Mouse (Mus musculus): ENCODE data around the gene Pcnx2.

The Pcnx2 gene

DNA sequence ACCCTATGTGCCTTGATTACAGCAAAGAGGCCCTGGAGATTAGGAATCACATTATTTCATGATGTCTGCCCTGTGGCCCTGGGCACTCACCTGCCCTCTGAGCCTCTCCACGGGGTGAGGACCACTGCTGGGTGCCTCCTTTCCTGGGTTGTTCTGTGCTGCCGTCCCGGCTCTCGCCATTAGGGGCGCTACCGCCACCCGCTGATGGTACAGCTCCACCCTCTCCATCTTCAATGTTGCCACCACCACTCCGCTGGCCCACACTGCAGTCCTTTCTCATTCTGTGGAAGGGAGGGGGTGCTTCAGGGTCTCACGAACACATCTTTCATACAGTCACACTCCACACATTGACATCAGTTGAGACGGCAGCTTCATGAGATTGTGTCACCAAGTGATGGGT is 139.1 kb downstream of the Pcnx2 start:
- DNase-seq (ENCODE audit: low spot score in 2 of 2) = peak in 1 of 2 experiments; percentile 32

- peak in 1 of 2 experiments; percentile 42 for DNase-seq (ENCODE audit: low spot score in 2 of 2)
These were observed 141.0 kb downstream of the Pcnx2 start for GRCm38 (mm10) chr8:125757106-125757496.

- DNase-seq (ENCODE audit: low spot score in 2 of 2) = peak in 1 of 2 experiments; percentile 81
These were observed 141.6 kb downstream of the Pcnx2 start for GRCm38 (mm10) chr8:125756391-125757105.

- DNase-seq (ENCODE audit: low spot score in 2 of 2) = peak in 1 of 2 experiments; percentile 30
These were observed 142.2 kb downstream of the Pcnx2 start for GRCm38 (mm10) chr8:125755896-125756295.

- DNase-seq (ENCODE audit: low spot score in 2 of 2) = no peak
These were observed 147.3 kb downstream of the Pcnx2 start for GRCm38 (mm10) chr8:125750846-125751245.

- no peak for DNase-seq (ENCODE audit: low spot score in 2 of 2)
These were observed 150.7 kb downstream of the Pcnx2 start for GRCm38 (mm10) chr8:125747390-125747789.

GRCm38 (mm10) chr8:125744914-125745576 is 153.1 kb downstream of the Pcnx2 start:
- DNase-seq (ENCODE audit: low spot score in 2 of 2) = no peak

GRCm38 (mm10) chr8:125742406-125742805 is 155.7 kb downstream of the Pcnx2 start:
- no peak for DNase-seq (ENCODE audit: low spot score in 2 of 2)

- DNase-seq (ENCODE audit: low spot score in 2 of 2) = no peak
These were observed 156.3 kb downstream of the Pcnx2 start for GRCm38 (mm10) chr8:125741855-125742254.

DNA sequence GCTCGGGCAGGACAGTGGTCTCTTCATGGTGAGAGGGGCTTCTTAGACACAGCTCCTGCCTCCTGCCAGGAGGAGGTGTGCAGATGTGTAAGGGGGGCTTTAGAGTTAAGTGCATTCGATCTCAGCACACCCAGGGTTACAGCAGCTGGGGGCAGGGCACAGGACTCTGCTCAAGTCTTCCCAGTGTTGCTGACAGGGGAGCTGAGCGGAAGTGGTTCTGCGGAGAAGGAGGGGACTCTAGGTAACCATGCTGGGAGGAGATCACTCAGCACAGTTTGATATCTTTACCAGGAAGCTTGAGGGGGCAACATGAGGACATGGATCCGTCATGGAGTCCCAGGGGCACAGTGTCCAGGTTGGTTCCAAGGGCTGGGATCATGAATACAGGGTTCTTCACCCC is 156.7 kb downstream of the Pcnx2 start:
- DNase-seq (ENCODE audit: low spot score in 2 of 2) = no peak

- DNase-seq (ENCODE audit: low spot score in 2 of 2) = no peak
These were observed 157.5 kb downstream of the Pcnx2 start for GRCm38 (mm10) chr8:125740655-125741054.

DNA sequence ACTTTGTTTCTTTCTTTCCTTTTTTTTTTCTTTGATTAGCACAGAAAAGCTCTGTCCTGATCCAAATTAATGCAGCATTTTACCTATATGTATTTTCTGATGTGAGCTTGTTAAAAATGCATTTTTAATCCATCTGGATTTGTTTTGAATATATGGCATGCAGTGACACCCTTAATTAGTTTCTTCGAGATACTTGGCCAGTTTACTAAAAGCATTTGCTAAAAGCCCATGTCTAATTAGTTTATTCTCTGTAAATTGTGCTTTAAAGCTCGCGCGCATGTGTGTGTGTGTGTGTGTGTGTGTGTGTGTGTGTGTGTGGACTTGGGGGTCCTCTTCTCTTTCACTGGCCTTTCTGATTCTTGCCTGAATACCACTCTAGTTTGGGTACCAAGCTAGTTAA is 159.2 kb downstream of the Pcnx2 start:
- DNase-seq (ENCODE audit: low spot score in 2 of 2) = no peak

DNA sequence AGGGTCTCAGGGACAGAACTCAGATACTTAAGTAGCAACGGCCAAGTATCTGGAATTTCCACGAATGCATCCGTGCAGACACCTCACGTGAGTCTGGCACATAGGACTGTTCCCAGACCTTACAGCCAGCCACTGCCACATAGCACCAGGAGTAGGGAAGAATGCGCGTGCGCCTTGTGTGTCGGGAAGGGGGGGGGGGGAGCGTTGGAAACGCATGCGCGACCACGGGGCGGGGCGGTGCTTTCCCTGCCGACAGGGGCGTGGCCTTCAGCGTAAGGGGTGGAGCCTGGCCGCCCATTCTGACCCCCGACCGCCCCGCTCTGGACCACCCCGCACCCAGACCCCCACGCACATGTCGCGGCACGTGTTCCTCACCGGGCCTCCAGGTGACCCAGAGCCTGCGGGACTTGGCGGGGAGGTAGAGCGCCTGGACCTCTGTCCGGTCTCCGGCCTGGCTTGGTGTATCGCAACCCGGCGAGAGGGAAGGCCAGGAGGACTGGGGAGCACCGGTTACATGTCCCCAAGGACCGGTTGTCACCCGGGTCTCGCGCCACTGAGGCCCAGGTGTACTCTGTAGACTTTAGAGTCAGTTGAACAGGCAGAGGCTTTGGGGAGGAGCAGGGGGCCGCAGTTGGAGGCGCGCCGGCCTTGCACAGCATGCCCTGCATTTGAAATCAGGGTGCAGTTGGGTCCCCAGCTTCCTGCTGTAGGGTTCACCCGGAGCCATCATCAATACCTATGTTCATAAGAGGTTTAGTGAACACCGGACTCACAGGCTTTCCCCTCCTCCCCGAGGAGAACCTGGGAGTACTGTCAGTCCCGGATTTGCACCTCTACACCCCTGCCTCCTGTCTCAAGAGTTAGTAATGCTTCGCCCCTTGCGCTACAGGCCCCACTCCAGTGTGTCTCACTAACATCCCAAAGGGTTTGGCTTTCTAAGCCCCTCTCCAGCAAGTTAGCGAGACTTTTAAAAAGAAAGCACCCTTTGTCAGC is 163.9 kb downstream of the Pcnx2 start:
- DNase-seq (ENCODE audit: low spot score in 2 of 2) = peak; percentile 82 to 88

DNA sequence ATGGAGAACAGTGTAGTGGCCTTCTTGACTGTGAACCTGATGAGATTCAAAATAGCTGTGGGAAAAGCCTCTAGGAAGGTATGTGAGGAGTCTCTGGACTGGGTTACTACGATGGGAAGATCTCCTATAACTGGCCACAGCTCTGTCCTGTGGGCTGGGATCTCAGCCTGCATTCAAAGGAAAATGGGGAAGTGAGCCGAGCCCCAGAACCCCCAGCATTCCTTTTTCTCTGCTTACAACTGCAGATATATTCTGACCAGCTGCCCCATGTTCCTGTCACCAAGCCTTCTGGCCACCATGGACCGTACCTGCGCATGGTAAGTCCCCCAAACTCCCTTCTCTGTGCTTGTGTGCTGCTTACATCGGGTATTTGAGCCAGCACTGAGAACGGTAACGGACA is 168.4 kb downstream of the Pcnx2 start, which contains the start of gene Ntpcr:
Gene Ntpcr (plus strand): TSS at position 218 of the 400 bp plus-strand sequence.
- DNase-seq (ENCODE audit: low spot score in 2 of 2) = no peak

GRCm38 (mm10) chr8:125727797-125728196 is 170.3 kb downstream of the Pcnx2 start:
- DNase-seq (ENCODE audit: low spot score in 2 of 2) = no peak

- DNase-seq (ENCODE audit: low spot score in 2 of 2) = no peak
These were observed 171.1 kb downstream of the Pcnx2 start for GRCm38 (mm10) chr8:125726986-125727385.

GRCm38 (mm10) chr8:125726143-125726542 is 172.0 kb downstream of the Pcnx2 start:
- DNase-seq (ENCODE audit: low spot score in 2 of 2) = no peak

DNA sequence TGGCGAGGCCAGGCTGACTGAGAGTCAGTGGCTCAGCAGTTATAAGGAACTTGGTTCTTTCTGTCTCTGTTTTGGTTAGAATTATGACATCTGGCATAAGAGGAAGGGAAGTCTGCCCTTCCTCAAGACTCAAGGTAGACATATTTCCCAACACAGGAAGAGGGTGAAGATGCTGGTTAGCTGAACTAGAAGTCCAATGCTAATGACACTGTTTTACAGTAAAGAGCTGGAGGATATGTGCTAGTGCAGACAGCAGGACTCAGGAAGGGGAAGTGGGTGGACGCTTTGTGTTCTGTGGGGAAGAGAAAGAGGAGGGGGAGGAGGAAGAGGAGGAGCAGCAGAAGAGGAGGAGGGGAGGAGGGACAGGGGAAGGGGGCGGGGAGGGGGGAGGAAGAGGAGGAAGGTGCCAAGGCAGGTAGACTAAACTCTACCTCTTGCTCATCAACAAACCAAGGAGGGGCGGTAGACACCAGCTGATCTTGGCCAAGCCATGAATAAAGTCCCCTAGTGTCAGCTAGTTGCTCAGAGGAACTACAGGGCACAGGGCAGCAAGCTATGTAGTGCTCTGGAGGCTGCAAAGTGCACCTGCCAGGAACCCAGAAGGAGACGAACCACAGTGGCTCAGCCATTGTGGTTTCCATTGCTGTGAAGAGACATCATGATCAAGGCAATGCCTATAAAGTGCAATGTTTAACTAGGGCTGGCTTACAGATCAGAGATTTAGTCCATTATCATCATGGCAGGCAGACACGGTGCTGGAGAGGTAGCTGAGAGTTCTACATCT is 172.9 kb downstream of the Pcnx2 start:
- DNase-seq (ENCODE audit: low spot score in 2 of 2) = no peak

DNA sequence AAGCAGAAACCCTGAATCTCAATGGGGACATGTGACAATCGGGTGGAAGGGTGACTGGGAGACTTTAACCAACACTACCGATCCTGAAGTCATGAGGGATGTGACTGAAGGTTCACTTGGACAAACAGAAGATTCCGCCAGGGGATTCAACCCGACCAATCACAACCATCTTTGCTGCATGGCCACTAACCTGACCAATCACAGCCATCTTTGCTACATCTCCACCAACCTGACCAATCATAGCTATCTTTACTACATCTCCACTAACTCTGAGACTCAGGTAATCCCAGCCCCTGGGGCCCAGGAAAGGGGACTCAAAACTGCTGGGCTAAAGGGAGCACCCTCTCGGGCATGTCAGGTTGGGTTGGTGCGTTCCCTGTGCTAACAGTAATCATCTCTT is 174.7 kb downstream of the Pcnx2 start:
- DNase-seq (ENCODE audit: low spot score in 2 of 2) = no peak

DNA sequence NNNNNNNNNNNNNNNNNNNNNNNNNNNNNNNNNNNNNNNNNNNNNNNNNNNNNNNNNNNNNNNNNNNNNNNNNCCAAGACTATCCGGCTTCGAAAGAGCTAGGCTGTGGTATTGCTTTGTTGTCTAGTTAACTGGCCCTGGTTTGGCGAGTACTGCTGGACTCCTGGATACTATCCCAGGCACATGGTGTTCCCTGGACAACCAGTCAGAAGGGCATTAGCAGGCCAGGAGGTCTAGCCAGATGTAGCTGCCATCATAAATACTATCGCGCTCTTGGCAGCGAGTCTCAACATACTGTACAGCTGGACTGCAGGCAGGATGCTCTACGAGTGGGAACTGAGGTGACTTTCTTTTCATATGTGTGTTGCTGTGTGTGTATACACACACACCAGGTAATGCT is 175.4 kb downstream of the Pcnx2 start:
- DNase-seq (ENCODE audit: low spot score in 2 of 2) = no peak

DNA sequence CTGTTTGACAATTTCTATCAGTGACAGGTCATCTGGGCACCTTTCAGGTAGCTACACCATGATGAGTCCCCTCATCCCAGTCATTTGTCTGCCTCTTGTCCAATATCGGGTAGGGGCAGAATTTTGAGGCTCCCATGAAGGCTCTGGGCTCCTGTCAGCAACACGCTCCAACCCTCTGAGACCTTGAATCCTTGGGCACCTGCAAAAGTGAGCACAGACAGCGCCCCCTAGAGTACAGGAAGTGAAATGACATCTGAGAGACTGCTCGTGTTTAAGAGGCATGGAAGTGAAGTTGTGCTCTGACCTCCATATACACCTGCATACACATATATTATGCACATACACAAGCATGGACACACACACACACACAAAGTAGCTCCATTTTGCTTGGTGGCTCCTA is 179.2 kb downstream of the Pcnx2 start:
- no peak for DNase-seq (ENCODE audit: low spot score in 2 of 2)
